Mouse (Mus musculus) stomach, embryonic 16.5 days (tissue): ENCODE results near the gene Tead4. TPM values are rescaled to one million over a fixed set of nuclear protein-coding genes. Genes with fewer than 3 reads are reported as not detected.
"Not testable (repeated sequence)": the region's sequence is repeated elsewhere in the genome, so short reads cannot be mapped to it uniquely, and the experiment has no call there.

ENCODE experiments used
- ATAC-seq: fragments of 200-750 bp; cut with Nextera tagmentation; 2 replicates; pipeline ENCODE4 v1.8.0; 2017; ENCODE audit warnings: moderate number of reproducible peaks, moderate TSS enrichment; ENCODE audit not compliant: insufficient read depth, low FRiP score
- H3K27ac ChIP-seq: fragments of 300-500 bp; sonication (generic); 2 replicates; pipeline ENCODE4 v1.5.1; 2014; ENCODE audit warnings: low read length
- H3K27me3 ChIP-seq: fragments of 300-500 bp; sonication (generic); 2 replicates; pipeline ENCODE4 v1.6.1; 2014; ENCODE audit warnings: low read length, control low read depth, mixed read lengths; ENCODE audit not compliant: control insufficient read depth, insufficient read depth
- H3K36me3 ChIP-seq: fragments of 300-500 bp; sonication (generic); 2 replicates; pipeline ENCODE4 v1.6.1; 2014; ENCODE audit warnings: low read length; ENCODE audit not compliant: control insufficient read depth, insufficient read depth
- H3K4me1 ChIP-seq: fragments of 300-500 bp; sonication (generic); 2 replicates; pipeline ENCODE4 v1.6.1; 2014; ENCODE audit warnings: low read length, control low read depth, mixed read lengths; ENCODE audit not compliant: control insufficient read depth, insufficient read depth
- H3K4me2 ChIP-seq: fragments of 300-500 bp; sonication (generic); 2 replicates; pipeline ENCODE4 v1.6.1; 2014; ENCODE audit warnings: low read depth, low read length, mixed read lengths
- H3K4me3 ChIP-seq: fragments of 300-500 bp; sonication (generic); replicated peaks from 2 replicates; pipeline ENCODE4 v1.5.1; 2014; ENCODE audit warnings: mild to moderate bottlenecking, low read length
- H3K9ac ChIP-seq: fragments of 300-500 bp; sonication (generic); 2 replicates; pipeline ENCODE4 v1.6.1; 2014; ENCODE audit warnings: low read length
- H3K9me3 ChIP-seq: fragments of 300-500 bp; sonication (generic); replicated peaks from 2 replicates; pipeline ENCODE4 v1.6.1; 2016; ENCODE audit warnings: low read length, control low read depth; ENCODE audit not compliant: control insufficient read depth
- WGBS: fragments of 180-500 bp; shearing (Covaris S2); extraction: QIAGEN DNeasy Blood & Tissue Kit; methylation state at CpG from one replicate; pipeline ENCODE4 v1.1.7; 2014; 5-methylcytosine and 5-hydroxymethylcytosine counted together
- polyA plus RNA-seq: library from polyadenylated mRNA; unstranded; fragments of >200 nt; fragmentation: Nextera tagmentation; extraction: Ambion mirVana; gene quantifications from 2 replicates; pipeline ENCODE4 v1.2.1, GENCODE M21; 2015

Tead4 gene
- polyA plus RNA-seq, 1 experiment from 2014 or later = 2.0 TPM

DNA sequence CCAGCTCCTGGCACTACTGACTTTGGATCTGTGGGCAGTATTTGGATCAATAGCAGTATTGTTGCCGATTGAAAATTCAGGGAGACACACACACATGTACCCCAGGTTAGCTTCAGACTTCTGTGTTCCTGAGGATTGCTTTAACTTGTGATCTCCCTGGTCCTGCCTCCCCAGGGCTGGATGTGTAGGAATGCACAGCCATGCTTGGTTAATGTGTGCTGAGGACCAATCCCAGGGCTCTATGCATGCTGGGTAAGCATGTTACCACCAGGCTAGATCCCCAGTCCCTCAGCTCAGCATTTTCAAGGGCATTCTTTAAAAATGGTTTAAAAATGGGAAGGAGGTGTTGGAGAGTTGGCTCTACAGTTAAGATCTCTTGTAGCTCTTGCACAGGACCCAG is 91.4 kb downstream of the Tead4 start:
- not testable (repeated sequence) for H3K27me3 ChIP-seq, H3K4me3 ChIP-seq, H3K27ac ChIP-seq, H3K36me3 ChIP-seq, ATAC-seq, H3K4me2 ChIP-seq, H3K9ac ChIP-seq, H3K9me3 ChIP-seq, H3K4me1 ChIP-seq
- 91% methylated on average over 1 of the region's 1 CpGs for WGBS

DNA sequence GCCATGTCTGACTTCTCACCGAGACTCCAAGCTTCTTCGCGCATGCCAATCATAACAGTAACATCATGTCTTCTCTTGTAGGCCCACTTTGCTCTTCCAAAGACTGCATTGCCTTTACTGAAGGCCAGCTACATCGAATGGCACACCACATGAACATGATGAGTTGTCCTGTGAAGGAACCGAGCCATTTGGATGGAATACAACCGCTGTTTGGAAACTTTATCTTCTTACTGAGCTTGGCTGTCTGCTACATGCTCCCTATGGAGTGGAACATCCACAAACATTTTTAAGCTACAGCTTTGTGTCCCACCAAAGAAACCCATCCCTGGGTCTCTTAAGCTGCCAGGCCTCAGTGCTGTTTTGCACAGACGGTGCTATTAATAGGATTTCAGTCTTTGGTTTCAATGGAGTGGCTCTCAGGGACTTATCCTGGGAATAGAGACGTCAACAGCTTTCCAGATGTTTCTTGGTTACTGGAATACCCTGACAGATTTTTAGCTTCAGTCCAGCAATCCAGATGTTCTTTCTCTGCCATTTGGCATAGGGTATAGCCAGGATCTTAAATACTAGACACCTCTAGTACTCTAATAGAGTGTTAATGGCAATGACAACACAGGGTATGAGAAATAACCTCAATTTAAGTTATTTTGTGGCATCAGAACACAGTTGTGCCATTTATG is 92.0 kb downstream of the Tead4 start:
- H3K4me1 ChIP-seq = no peaks in the 10 kb centered on the region
- WGBS = 66% methylated on average over 8 of the region's 8 CpGs
- no peak overlapping the region for H3K4me2 ChIP-seq
- no peaks in the 10 kb centered on the region for H3K36me3 ChIP-seq
- no peak overlapping the region for H3K4me3 ChIP-seq
- no peaks in the 10 kb centered on the region for H3K9me3 ChIP-seq
- no peak overlapping the region for H3K9ac ChIP-seq
- H3K27ac ChIP-seq = peak overlapping the region; percentile 62
- peak; percentile 44; the same call in 1 of the 2 replicates for ATAC-seq
- H3K27me3 ChIP-seq = no peaks in the 10 kb centered on the region

DNA sequence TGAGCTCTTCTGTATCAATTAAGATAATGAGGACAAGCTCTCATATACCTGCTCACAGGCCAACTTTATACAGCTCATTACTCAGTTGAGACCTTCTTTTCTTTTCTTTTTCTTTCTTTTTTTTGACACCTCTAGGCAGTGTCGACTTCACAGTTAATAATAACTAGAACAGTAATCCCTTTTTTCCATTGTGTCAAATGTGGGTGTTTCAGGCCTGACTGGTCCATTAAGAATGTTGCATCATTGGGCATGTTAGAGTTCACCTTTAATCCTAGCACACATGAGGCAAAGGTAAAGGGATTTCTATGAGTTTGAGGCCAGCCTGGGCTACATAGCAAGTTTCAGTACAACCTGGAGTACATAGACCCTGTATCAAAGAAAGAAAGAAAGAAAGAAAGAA is 97.1 kb downstream of the Tead4 start:
- H3K27ac ChIP-seq = no peak overlapping the region
- H3K9me3 ChIP-seq = no peaks in the 10 kb centered on the region
- no peaks in the 10 kb centered on the region for H3K27me3 ChIP-seq
- no peak overlapping the region for H3K4me2 ChIP-seq
- 71% methylated on average over 1 of the region's 1 CpGs for WGBS
- no peak overlapping the region for H3K4me3 ChIP-seq
- H3K36me3 ChIP-seq = no peaks in the 10 kb centered on the region
- ATAC-seq = no peak
- no peak overlapping the region for H3K9ac ChIP-seq
- 0 out of 2 replicates have a peak, but pooled peaks cover 4% of the 10 kb centered on the region for H3K4me1 ChIP-seq

DNA sequence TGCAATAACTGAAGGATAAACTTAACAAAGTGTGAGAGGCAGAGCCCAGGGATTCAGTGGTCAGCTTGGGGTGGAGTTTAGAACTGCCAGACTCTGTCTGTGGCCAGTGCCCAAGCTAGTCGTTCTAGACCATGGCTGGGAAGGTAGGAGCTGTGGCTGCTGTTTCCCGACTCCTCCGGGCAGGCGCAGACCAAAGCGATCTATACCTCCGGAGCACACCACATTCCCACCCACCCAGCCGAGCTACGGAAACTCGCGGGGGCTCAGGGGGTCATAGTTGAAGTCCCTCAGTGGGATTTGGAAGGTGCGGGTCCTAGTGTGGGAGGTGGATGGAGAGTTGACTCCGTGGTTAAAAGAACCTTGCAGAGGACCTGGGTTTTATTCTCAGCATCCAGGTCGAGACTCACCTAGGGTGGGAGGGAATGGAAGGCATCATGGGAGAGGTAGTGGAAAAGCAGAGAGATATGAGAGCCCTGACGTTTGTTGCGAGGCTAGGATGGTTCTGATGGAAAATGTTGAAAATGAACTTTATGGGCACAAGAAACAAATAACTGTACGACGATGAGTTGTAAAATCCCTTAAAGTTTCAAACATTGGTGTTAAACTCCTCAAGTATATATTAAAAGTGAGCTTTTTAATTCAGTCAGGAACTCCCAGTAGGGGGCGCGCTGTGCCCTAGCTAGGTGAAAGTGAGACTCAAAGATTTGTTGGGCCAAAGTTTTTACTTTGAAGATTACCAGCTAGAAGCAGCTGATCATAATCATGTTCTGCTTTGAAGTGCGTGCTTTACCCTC is 99.6 kb downstream of the Tead4 start:
- peak overlapping the region; percentile 85 for H3K4me2 ChIP-seq
- peak overlapping the region; percentile 72 for H3K4me3 ChIP-seq
- no peak; the same call in 1 of the 2 replicates for ATAC-seq
- no peaks in the 10 kb centered on the region for H3K9me3 ChIP-seq
- peak overlapping the region; percentile 32 for H3K27ac ChIP-seq
- H3K9ac ChIP-seq = peak overlapping the region; percentile 69
- H3K36me3 ChIP-seq = no peaks in the 10 kb centered on the region
- WGBS = under 1% methylated on average over 20 of the region's 20 CpGs
- H3K27me3 ChIP-seq = no peaks in the 10 kb centered on the region
- 0 out of 2 replicates have a peak, but pooled peaks cover 4% of the 10 kb centered on the region for H3K4me1 ChIP-seq

DNA sequence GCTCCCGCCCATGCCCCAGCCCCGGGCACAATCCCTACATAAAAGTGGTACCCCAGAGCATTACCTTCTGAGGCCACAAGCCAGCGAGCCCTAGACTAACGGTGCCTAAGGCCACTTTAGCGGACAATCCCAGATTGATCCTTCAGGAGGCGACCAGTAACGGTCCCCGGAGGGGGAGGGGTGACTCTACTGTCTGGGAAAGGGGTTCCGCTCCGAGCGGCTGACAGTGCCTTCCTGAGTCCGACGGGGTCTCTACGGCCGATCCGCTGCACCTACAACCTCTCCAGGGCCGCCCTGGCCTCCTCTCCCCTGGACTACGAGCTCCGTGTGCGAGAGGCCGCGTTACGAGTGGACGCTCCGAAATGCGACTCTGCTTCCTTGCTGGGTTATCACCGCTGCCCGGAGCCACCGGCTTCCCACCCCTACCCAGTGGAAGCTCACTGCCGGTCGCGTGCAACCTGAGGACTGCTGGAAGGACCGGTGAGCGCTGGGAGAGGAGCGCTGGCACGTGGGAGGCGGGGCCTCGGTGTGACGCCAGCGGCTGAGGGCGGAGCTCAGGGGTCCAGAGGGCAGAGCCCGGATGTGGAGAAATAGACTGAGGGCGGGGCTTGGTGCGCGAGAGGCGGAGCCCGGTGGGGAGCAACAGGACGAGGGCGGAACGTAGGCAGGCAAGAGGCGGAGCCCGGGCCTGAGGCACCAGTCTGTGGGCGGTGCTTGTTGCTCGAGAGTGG is 100.3 kb downstream of the Tead4 start:
- under 1% methylated on average over 54 of the region's 54 CpGs for WGBS
- no peaks in the 10 kb centered on the region for H3K36me3 ChIP-seq
- H3K4me3 ChIP-seq = peak overlapping the region; percentile 72
- H3K9me3 ChIP-seq = no peaks in the 10 kb centered on the region
- peak overlapping the region; percentile 91 for H3K4me2 ChIP-seq
- H3K27me3 ChIP-seq = no peaks in the 10 kb centered on the region
- ATAC-seq = peak; percentile 100
- no peak overlapping the region for H3K27ac ChIP-seq
- H3K9ac ChIP-seq = peak overlapping the region; percentile 78
- H3K4me1 ChIP-seq = 0 out of 2 replicates have a peak, but pooled peaks cover 4% of the 10 kb centered on the region

DNA sequence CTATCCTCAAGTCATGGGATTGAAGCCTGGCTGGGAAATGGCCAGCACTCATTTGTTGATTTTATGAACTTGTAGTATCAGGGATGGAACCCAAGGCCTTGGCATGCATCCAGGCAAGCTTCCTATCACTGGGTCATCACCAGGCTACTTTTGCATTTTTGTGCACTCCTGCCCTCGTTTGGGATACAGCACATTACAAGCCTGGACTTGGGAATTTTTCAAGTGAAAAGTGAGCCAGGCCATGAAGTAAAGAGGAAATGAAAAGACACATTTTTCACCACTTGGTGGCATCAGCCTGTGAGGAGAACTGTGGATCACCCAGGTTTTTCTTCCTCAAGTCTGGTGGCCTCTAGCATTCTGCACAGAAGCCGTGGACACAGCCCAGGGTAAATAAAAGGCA is 117.1 kb downstream of the Tead4 start:
- Histone ChIP-seq H3K27me3 (no peaks in the 10 kb centered on the region), H3K27ac (no peak overlapping the region), H3K4me2 (no peak overlapping the region), H3K36me3 (no peaks in the 10 kb centered on the region), H3K9me3 (no peaks in the 10 kb centered on the region), H3K4me1 (no peaks in the 10 kb centered on the region), H3K9ac (no peak overlapping the region), H3K4me3 (no peak overlapping the region)
- ATAC-seq = no peak
- WGBS = 22% methylated on average over 2 of the region's 2 CpGs

DNA sequence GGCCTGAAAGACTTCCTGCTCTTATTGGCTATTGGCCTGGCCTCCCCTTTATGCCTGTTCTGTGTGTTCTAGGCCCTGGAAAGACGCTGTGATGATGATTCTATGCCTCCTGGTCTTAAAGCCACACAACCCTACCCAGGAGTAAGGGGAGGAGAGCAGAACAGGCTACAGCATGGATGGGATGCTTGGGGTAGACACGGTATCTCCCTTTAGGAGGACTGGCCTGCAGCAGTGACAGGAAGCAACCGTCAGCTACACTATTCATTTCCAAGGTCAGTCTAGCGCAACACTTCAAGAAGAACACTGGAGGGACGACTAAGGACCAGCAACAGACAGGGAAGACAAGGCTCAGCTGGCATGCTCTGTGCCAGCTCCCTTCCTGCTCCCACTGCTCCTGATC is 119.4 kb downstream of the Tead4 start:
- ATAC-seq = no peak
- Histone ChIP-seq H3K4me1 (no peaks in the 10 kb centered on the region), H3K36me3 (no peaks in the 10 kb centered on the region), H3K27ac (no peak overlapping the region), H3K9ac (no peak overlapping the region), H3K4me2 (no peak overlapping the region), H3K27me3 (no peaks in the 10 kb centered on the region), H3K4me3 (no peak overlapping the region), H3K9me3 (no peaks in the 10 kb centered on the region)
- WGBS = 60% methylated on average over 5 of the region's 5 CpGs

DNA sequence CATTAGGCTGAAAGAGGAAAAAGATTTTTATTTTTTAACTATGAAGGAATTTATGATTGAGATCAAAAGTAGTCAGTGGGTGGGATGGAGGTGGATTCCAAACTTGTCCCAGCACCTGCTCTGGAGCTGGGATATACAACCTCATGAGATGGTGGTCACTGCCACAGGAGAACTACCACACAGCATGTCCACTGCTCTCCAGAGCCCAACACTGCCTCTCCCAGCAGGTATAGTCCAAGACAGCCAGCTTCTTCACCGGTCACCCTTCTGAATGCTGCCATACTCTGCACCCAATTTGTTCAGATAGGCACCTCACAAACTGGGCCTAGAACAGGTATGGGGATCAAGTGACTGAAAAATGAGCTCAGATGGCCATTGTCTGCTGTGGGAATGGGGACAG is 121.0 kb downstream of the Tead4 start:
- WGBS = 91% methylated on average over 1 of the region's 1 CpGs
- Histone ChIP-seq H3K27me3 (no peaks in the 10 kb centered on the region), H3K4me2 (no peak overlapping the region), H3K4me1 (no peaks in the 10 kb centered on the region), H3K36me3 (no peaks in the 10 kb centered on the region), H3K4me3 (no peak overlapping the region), H3K9me3 (no peaks in the 10 kb centered on the region), H3K9ac (no peak overlapping the region), H3K27ac (no peak overlapping the region)
- ATAC-seq = no peak

DNA sequence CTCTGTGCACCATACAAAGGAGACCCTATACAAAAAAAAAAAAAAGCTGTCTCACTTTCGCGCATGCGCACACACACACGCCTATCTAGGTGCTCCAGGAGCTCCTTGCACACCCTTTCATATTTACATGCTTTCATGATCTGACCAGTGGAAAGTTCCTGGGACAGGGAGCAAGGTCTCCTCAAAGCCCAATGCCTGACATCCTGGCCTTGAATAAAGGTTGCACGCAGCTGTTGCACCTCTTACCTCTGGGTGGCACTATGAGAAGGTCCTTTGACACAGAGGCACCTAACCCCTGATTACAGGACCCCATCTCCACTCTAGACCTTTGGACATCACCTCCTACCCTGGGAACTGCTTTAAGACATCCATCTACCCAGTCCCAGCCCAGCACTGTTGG is 121.4 kb downstream of the Tead4 start:
- H3K4me2 ChIP-seq = no peak overlapping the region
- no peaks in the 10 kb centered on the region for H3K36me3 ChIP-seq
- H3K4me1 ChIP-seq = no peaks in the 10 kb centered on the region
- no peaks in the 10 kb centered on the region for H3K9me3 ChIP-seq
- no peak overlapping the region for H3K27ac ChIP-seq
- no peaks in the 10 kb centered on the region for H3K27me3 ChIP-seq
- WGBS = 75% methylated on average over 5 of the region's 5 CpGs
- ATAC-seq = no peak
- no peak overlapping the region for H3K4me3 ChIP-seq
- H3K9ac ChIP-seq = no peak overlapping the region
